Mouse (Mus musculus): Measurements from ENCODE around the gene Gnat3.
"Not testable (repeated sequence)": the region's sequence is repeated elsewhere in the genome, so short reads cannot be mapped to it uniquely, and the experiment has no call there.

Gnat3 gene

DNA sequence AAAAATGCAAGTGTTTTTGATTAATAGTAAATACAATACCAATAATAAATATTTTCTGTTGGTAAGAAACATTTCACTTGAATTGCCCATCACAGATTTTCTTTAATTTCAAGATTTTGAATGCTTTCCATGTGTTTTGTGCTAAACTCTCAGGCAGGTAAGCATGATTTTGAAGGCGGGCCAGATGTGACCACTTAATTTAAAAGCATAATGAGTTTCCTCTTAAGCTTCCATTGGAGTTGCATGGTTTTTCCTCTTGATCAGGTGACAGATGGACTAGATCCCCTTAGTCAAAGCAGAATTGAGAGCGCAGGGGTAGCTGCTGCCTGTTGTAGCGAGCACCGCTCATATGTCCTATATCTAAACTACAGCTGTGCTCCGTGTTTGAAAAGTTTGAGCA is at the start of gene Gnat3:
Gene Gnat3 (plus strand): TSS at position 301 of the 400 bp plus-strand sequence.
- no peak for DNase-seq (ENCODE audit: low spot score)

DNA sequence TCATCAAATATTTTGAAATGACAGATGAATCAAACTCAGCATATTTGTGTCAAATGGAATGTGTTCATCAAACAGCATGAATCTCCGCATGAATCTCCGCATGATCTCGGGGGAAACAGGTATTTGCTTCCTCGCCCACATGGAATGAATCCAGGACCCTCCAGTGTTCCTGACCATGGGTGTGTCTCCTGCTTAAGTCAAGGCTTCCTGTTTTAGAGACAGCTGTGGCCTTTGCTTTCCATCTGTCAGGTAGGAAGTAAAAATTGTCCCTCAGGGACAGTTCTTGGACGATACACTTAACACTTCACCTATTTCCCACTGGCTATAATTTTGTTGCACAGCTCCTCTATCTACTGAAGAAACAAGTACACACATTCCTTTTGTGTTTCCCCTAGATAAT is 43.4 kb upstream of the Gnat3 start:
- no peak for DNase-seq (ENCODE audit: low spot score)

DNA sequence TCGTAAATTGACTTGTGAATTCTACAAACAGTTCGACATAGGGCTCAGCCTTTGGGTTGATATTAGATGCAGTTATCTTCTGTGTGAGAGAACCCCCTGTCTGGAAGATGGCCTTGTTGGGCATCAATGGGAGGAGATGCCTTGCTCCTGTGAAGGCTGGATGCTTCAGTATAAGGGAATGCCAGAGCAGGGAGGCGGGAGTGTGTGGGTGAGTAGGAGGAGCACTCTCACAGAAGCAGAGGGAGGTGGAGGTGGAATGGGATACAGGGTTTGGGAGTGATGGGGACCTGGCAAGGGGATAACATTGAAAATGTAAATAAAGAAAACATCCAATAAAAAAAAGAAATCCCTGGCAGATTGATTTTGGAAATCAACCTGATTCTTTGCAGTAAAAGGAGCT is 38.7 kb upstream of the Gnat3 start:
- no peak for DNase-seq (ENCODE audit: low spot score)

DNA sequence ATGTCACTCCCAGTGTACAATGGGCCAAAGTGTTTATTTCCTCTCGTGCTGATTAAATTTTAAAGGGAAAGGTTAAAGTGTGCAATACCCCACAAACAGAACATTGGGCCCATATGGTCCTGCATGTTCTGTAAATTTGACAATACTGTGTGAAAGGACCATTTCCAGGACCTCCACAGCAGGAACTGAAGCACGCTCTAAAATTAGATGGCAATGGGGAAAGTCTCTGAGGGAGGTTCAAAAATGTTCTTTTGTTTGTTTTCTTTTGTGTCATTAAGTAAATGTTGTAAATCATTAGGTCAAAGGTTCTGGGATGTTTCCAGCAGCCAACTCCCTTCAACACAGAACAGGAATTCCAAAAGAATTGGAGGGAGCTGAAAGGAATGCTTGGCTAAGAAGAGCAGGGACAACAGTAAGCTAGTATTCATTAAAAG is 38.2 kb upstream of the Gnat3 start:
- DNase-seq (ENCODE audit: low spot score) = no peak

DNA sequence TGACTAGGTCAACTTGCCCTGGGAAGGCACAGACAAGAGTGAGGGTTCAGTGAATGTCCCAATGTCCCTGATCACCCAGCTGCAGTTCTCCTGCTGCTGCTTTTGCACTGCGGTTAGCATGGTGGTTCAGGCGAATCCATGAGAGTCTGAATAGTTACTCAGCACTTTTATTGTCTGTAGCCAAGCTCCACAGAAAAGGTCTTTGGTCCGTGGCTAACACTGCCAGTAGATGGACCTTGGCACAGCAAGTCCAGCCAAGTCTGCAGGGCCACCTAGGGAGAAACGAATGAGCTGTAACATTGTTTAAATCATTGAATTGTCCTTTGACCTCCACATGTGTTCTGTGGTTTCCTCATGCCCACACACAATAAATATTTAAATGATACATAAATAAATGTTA is 33.9 kb upstream of the Gnat3 start:
- DNase-seq (ENCODE audit: low spot score) = no peak

DNA sequence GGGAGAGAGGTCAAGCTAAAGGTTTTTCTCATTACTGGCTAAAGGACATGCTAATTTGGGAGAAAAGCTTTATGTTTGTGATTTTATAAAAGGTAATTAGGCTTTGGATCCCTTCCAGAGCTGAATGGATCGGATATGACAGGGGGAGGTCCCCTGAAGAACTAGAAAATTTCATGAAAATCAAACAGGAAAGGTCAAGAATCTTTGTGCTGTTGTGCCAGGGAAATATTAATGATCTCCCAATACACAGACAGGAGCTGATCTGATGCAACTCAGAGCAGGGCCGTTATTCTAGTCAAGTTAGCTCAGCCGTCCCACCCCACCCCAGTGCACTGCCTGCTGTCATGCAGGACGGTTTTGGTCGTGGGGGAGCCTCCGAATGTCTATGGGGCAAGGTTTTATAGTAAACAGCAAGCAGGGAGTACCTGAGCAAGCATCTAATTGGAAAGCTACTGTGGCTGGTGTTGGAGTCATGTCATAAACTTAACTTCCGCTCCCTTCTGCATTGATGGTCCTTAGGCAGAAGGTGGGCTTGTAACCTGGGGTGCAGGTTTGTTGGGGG is 33.3 kb upstream of the Gnat3 start:
- no peak for DNase-seq (ENCODE audit: low spot score)

DNA sequence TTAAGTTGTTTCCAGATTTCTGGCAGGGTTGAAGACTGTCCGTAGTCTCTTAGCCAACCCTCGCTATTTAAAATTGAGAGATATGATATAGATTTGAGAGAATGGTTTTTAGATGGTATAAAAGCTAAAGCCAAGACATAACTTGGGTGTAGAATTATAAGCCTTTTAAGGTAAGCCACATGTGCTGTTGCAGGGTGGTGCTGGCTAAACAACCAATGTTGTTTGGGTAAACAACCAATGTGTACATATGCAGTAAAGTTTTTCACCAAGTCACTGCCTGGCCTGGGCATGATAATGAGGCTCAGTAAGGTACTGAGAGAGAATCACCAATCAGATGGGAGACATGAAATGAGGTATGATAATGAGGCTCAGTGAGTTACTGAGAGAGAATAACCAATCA is 30.8 kb upstream of the Gnat3 start:
- not testable (repeated sequence) for DNase-seq (ENCODE audit: low spot score)

DNA sequence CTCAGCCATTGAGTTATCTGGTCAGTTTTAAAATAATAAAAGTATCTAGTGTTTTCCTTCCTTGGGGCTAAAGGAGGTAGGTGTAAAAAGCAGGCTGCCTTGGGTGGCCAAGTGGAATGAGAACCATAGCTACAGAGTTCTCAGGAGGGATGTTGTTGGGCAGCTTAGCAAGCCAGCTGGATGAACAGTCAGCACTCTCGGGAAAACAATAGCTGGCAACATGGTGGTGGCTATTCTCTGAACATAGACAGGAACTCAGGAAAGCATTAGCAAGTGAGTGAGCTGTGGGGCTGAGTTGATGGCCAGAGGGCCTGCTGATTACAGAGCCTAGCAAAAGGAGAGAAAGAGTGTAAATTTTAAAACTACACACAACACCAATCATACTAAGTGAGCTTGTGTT is 27.8 kb upstream of the Gnat3 start:
- DNase-seq (ENCODE audit: low spot score) = no peak

DNA sequence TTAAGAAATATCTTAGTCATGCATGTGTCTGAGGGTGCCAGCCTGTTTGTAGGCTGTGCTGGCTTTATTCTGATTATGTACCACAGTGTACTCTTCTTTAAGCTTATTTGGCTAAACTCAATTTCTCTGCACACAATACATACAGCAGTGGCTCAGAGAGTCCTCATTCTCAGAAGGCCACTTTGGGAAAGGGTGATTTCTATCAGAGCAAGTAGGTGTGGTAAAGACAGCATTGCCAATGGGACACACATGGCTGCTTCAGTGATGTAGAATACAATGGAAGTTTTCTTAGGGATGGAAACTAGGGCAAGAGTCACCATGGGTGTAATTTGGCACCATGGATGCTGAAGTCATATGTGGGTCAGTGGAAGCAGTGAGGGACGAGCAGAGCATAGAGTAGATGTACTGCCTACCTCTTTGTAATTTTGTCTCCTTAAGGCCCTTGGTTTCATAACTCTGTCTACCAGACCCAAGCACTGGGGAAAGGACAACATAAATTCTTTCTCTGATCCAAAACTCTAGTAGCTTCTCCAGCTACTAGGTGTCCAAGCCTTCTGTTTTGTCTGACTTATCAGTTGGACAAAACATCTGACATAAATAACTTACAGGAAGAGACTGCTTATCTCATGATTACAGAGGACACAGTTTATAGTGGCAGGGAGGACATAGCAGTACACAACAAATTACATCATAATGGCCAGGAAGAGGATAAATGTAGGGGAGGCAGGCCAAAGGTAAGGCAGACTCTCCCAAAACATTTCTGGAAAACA is 24.0 kb upstream of the Gnat3 start:
- peak; percentile 10 for DNase-seq (ENCODE audit: low spot score)

DNA sequence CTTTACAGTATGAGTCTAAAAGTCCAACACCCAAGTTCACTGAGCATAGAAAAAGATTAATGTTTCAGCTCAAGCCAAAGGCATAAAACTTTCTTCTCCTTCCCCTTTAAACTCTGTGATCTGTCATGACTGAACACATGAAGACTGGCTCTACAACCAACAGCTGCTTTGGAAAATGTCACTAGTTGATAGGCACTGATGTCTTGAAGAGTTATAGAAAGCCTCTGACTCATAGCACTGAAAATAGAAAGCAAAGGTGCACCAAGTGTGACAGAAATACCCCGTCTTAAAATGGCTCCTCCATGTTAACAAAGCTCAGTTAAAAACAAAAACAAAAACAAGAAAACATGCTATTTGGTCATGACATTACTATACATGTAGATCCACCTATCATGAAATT is 5.9 kb upstream of the Gnat3 start:
- no peak for DNase-seq (ENCODE audit: low spot score)

DNA sequence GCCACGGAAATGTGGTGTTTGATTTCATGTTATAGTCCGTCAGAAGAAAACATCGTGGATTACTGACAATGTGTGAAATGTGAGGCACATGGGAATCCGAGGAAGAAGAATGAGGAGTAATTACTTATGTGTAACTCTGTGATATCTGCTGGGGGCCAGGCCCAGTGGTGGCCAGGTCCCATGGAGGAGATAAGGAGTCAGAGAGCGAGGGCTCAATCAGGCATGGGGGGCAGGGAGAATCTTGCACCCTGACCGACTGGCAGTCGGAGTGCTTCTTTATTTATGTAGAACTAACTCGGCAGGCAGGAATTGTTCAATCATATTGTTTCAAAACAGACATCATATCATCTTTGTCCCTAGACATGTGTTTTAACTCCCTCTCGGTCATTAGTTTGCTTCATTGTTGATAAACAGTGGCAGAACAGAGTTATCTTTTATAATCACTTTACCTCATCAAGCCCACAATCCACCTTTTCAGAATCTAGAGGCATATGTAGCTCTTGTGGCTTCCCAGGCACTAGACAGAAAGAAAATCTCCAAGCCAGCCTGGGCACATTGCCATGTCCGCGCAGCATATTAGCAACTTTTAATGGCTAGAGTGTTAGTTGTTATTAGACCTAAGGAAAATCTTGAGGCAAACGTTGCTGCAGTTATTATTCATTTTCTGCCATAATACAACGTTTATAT is 7.5 kb downstream of the Gnat3 start:
- DNase-seq (ENCODE audit: low spot score) = peak; percentile 36

DNA sequence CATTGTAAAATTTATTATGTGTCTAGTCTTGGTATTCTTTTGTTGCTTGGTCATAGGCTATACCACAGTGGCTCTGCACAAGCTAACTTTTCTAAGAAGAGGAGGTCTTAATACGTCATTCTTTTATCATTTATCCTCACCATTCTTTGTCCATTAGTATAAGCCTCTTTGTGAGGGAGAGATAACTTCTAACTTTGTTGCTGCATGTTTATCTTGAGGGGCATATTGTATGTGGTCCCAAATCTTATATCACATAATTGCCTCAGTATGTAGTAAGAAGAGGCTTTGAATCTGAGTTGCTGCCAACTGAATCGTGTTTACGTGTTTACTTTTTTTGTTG is 8.0 kb downstream of the Gnat3 start:
- peak; percentile 8 for DNase-seq (ENCODE audit: low spot score)

DNA sequence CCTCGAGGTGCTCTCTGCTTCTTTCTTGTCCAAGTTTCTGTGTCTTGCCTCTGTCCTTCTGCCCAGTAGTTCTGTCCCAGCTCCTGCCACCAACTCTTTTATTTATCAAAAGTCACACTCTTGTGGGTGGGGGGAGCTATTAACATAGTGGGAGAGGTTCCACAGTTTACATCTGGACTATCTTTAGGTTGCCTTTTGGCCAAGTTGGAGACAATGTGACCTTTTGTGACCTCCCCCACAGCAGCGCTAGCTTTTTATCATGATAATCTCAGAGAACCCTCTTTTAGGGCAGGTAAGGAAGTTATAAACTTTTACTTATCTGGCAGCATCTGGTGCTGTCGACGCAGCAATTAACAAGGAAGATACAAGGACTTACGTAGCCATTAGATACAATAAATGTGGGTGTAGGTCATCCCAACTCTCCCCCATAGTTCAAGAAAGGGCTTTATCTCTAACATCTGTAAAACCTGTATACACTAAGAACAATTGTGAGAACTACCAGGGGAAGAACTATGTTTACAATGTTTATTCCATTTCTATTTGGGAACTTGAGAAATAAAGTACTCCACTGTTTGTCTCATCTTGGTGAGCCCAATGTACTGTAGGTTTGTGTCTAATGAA is 18.3 kb downstream of the Gnat3 start:
- no peak for DNase-seq (ENCODE audit: low spot score)

DNA sequence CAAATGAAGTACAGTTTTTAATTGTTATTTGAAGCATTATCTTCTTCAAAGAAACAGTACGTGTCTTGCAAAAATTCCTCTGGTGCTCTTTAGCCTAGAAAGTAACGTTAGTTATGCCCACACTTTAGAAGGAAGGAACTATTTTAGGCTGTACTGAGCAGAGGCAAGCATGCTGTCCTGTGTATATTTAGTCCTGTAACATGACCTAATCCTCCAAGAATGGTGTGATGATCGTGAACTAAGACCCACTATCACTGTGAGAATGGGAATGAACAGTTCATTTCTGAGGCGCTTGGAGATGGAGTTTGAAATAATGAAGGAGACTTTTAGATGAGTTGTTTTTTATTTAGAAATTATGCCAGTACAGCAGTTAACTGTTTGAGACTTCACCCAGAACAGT is 20.4 kb downstream of the Gnat3 start:
- DNase-seq (ENCODE audit: low spot score) = no peak

DNA sequence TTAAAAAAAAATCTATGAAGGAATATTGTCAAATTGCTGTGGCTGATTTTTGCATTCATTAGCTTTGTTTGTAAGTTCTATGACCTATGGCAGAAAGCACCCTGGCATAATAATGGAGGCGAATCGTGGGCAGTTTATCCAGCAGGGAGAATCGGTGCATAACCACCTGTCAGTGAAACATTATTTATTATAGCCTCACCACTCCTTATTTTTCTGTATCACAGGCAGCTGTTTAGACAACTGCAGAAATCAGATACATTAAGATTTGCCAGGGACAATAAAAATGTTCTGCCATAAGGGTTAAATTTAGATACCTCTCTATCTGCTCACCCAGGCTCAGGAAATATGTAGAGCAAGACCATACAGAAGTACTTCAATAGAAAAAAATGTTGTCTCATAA is 22.2 kb downstream of the Gnat3 start:
- no peak for DNase-seq (ENCODE audit: low spot score)

DNA sequence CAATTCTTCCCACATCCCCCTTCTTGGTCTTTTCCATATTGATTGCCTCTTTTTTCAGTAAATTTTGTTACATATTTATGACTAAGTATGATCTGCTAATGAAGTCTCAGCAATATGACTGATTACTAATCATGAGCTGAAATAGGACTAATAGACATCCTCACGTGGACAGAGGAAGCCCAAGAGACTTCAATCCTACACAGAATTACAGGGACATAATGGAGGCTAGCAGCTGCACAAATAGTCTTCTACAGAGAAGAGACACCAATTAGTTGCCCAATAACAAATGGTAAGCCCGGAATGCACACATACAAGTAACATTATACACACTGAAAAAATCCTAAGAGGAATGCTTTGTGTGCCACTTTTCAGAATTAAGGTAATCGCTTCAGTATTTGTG is 24.3 kb downstream of the Gnat3 start:
- no peak for DNase-seq (ENCODE audit: low spot score)

DNA sequence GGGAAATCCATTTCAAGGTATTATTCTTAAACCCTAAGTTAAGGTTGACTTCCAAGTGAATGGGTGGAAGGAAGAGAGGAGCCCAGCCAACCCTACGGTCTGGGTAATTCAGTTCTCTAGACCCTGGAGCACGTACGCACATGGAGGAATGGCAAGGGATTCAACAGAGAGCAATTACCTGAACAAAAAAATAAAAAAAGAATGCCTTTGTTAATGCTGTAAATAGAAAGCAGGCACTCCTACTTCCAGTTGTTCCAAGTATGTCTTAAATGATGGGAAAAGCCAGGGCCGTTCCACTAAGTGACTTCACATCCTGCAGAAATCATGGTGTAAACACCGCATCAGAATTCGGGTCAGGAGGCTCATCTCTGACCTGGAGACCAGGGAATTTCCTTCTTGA is 28.3 kb downstream of the Gnat3 start:
- DNase-seq (ENCODE audit: low spot score) = no peak

DNA sequence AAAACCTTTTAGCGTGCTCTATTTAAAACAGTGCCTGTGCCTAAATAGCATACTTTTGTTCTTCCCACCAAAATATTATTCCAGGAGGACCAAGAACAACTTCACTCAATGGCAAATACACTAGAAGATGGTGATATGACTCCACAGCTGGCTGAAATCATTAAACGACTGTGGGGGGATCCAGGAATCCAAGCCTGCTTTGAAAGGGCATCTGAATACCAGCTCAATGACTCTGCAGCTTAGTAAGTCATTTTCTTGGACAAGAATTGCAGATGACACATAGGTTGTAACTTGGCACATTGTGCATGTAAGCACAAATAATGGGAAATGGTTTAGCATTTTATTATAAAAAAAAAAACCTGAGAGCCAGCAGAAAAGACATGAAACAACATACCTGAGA is 37.2 kb downstream of the Gnat3 start:
- DNase-seq (ENCODE audit: low spot score) = no peak

DNA sequence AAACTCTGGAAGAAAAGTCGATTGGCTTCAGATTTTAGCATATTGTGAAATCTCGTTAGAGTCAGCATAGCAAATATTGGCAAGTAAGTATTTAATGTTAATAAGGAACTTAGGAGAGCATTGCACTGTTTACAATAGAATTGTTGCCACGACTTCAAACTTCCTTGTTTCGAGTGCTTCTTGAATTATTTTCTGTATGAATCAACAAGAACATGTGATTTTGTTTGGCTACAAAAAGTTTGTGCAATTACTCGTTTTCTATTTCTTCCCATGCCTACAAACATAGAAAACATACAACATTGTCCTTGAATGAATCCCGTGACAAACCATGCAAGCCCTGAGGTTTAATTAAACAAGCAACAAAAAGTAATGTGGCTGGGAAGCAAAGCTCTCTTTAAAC is 37.8 kb downstream of the Gnat3 start:
- DNase-seq (ENCODE audit: low spot score) = no peak

DNA sequence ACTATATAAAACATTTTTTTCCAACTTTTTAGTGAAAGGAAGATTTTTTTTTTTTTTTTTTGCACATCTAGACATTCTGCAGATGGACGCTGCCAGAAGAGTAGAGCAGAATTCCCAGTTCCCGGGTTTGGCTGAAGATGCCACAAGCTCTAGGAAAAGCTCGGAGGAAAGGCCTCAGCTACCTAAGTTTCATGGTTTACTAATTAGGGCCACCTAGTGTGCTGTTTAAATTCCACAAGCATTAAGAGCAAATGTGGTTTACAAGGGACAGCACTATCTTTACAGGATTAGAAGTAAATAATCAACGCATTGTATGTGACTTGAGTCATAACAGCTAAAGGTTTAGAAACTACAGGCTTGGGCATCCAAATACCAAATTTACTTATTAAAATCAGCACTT is 39.3 kb downstream of the Gnat3 start:
- no peak for DNase-seq (ENCODE audit: low spot score)

DNA sequence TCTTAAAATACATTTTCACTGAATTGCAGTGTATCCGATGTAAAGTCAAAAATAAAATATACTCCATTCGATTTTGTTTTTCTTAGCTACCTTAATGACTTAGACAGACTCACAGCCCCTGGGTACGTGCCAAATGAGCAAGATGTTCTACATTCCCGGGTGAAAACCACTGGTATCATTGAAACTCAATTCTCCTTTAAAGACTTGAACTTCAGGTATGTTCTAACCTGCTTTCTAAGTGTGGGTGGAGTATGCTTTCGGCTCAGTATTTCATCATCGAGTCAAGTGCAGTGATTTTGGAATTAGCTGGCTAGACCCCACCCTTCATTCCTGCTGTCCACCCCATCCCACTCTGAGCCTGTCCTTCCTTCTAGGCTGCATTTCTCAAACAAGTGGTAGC is 41.3 kb downstream of the Gnat3 start:
- DNase-seq (ENCODE audit: low spot score) = no peak

DNA sequence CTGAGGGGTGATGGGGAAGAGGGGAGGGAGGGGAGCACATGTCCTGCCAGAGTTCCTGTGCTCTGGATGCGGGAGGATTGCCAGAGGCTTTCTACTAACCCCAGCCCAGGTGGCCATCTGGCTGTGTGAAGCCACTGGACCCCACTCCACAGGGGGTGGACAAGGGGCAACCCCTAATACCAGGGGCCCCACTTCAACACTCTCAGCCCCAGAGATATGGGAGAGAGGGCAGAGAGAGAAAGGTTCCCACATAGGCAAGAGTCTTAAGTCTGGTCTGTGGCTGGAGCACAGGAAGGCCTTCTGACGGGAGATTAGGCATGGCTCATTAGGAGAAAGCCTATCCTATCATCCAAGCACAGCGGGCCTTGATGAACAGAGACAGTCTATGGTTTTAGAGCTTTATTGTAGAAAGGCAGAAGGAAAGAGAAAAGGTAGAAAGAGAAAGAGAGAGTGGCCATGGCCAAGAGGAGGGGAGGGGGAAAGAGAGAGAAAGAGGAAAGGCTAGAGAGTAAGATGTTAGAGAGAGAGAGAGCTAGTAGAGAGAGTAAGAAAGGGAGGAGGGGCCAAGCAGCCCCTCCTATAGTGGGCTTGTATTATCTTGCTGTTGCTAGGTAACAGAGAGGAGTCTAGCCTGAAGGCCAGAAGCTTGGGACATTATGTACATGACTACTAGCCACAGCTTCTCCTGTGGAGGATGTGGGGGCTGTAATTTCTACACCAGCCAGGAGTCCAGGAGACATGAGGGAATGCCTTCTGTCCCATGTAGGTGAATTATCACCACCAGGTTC is 42.7 kb downstream of the Gnat3 start:
- no peak for DNase-seq (ENCODE audit: low spot score)
